Mouse (Mus musculus) CH12.LX (cell line): ENCODE measurements around the gene Plch2.

Source experiments
- BHLHE40 ChIP-seq: IDR thresholded peaks from 2 replicates; pipeline ENCODE4 v1.6.1; 2011; ENCODE audit warnings: mild to moderate bottlenecking, low read depth, low read length, improper control_type of control experiment
- CTCF ChIP-seq, 2 experiments: IDR thresholded peaks in 1 of 2; conservative IDR thresholded peaks in 1 of 2; 2 replicates each; pipeline ENCODE4 v1.5.1; 2011 to 2012; ENCODE audit warnings: low read depth in 2 of 2, low read length in 2 of 2, improper control_type of control experiment in 1 of 2, inconsistent platforms in 1 of 2, mild to moderate bottlenecking in 1 of 2, moderate library complexity in 1 of 2
- JUND ChIP-seq: conservative IDR thresholded peaks from 2 replicates; pipeline ENCODE4 v1.6.1; 2011; ENCODE audit warnings: low read depth, low read length, improper control_type of control experiment
- MAFK ChIP-seq: IDR thresholded peaks from 2 replicates; pipeline ENCODE4 v1.6.1; 2011; ENCODE audit warnings: low read length, improper control_type of control experiment; ENCODE audit not compliant: insufficient replicate concordance
- POLR2A ChIP-seq: IDR thresholded peaks from 2 replicates; pipeline ENCODE4 v1.6.1; 2011; ENCODE audit warnings: low read depth, mild to moderate bottlenecking, improper control_type of control experiment, low read length
- POLR2AphosphoS2 ChIP-seq: IDR thresholded peaks from 2 replicates; pipeline ENCODE4 v1.6.1; 2011; ENCODE audit warnings: low read depth, low read length, improper control_type of control experiment
- SIN3A ChIP-seq: IDR thresholded peaks from 2 replicates; pipeline ENCODE4 v1.6.1; 2012; ENCODE audit warnings: low read length, improper control_type of control experiment, inconsistent platforms
- ZNF384 ChIP-seq: IDR thresholded peaks from 2 replicates; pipeline ENCODE4 v1.6.1; 2012; ENCODE audit warnings: low read depth, low read length, improper control_type of control experiment, inconsistent platforms

- TF ChIP-seq POLR2A (no peak), JUND (no peak), CTCF (conservative IDR thresholded peaks at IDR 0.05 in 1 of 2, IDR thresholded peaks at IDR 0.05 in 1 of 2; ENCODE audit: low read depth in 2 of 2, low read length in 2 of 2) (no peak), ZNF384 (no peak), POLR2AphosphoS2 (no peak), MAFK (no peak), SIN3A (no peak), BHLHE40 (no peak)
Measured at GRCm38 (mm10) chr4:154934800-154935199, 121.8 kb downstream of the Plch2 start.
